Mouse (Mus musculus): ENCODE measurements at regions not wholly inside any gene's neighbourhood (a gene's known extent, or its start where the extent isn't known, plus 50 kb on each side); places are given as distances from the start of the nearest gene placed in this dataset.

DNA sequence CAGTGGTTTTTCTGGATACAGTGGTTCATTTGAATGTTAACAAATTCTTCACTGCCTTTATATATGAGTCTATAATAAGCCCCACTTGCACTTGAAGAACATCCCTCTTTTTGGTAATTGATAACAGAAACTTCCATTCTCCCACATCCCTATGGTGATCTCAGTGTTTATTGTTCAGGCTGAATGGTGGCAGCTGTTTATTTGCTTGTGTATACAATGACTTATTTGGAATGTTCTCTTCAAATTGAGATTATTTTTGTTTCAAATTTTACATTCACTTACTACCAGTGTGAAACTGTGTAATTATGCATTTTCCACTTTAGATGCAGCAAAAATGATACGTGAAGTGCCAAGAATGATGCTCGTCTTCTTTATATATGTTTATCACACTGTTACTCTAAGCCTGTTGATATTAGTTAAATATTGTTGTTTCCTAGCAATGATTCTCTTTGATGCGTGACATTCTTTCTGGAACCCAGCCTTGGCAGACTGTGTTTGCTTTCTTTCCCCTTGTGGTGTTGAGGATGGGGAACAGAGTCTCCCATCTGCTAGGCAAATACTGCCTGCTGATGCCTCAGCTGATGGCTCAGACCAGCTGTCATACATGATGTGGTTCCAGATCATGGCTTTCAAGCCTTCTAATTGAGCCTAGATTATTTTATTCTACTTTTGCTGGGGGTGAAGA, 389.1 kb downstream of the Cd109 start:
- no peak for ATAC-seq (replicated peaks; ENCODE audit: insufficient number of reproducible peaks, low FRiP score, low TSS enrichment)
- 76% methylated on average over 3 of the region's 3 CpGs for WGBS (ENCODE audit: insufficient replicate concordance)

DNA sequence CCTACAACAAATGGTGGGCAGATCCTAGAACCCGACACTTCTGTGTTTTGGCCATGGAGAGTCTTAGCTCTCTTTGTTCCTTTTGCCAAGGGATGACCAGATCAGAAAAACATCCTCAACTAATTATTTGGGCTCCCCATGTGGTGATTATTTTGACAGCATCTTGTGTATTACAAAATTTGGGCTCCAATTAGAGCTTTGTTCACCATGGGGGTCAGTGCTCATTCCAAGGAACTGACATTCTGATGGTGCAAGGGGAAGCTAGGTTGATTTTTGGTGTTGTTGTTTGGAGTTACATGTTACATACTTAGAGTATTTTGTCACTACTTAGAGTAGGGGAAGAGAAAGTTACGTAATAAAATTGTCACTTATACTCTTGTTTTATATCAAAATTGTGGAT, 406.9 kb downstream of the Cd109 start:
- 90% methylated on average over 2 of the region's 2 CpGs for WGBS (ENCODE audit: insufficient replicate concordance)
- Histone ChIP-seq H3K36me3 (ENCODE audit: control insufficient read depth, insufficient read depth, low read length) (no peaks in the 10 kb centered on the region), H3K4me3 (ENCODE audit: low read depth, low read length) (no peak overlapping the region), H3K27me3 (ENCODE audit: control insufficient read depth, insufficient read depth, low read length) (no peaks in the 10 kb centered on the region), H3K9ac (ENCODE audit: low read depth, low read length) (no peak overlapping the region), H3K27ac (ENCODE audit: low read depth, low read length) (no peak overlapping the region), H3K4me1 (ENCODE audit: control insufficient read depth, insufficient read depth, low read length) (no peaks in the 10 kb centered on the region), H3K9me3 (replicated peaks; ENCODE audit: control insufficient read depth, low read length) (no peaks in the 10 kb centered on the region), H3K4me2 (no peak overlapping the region)
- ATAC-seq (replicated peaks; ENCODE audit: insufficient number of reproducible peaks, low FRiP score, low TSS enrichment) = no peak

More for the DNA sequence above, 389.1 kb downstream of the Cd109 start:
- Histone ChIP-seq H3K4me3 (ENCODE audit: low read depth, low read length) (no peak overlapping the region), H3K27me3 (ENCODE audit: control insufficient read depth, insufficient read depth, low read length) (no peaks in the 10 kb centered on the region), H3K9ac (ENCODE audit: low read depth, low read length) (no peak overlapping the region), H3K9me3 (replicated peaks; ENCODE audit: control insufficient read depth, low read length) (no peaks in the 10 kb centered on the region), H3K4me1 (ENCODE audit: control insufficient read depth, insufficient read depth, low read length) (no peaks in the 10 kb centered on the region), H3K27ac (ENCODE audit: low read depth, low read length) (no peak overlapping the region), H3K4me2 (no peak overlapping the region), H3K36me3 (ENCODE audit: control insufficient read depth, insufficient read depth, low read length) (no peaks in the 10 kb centered on the region)

DNA sequence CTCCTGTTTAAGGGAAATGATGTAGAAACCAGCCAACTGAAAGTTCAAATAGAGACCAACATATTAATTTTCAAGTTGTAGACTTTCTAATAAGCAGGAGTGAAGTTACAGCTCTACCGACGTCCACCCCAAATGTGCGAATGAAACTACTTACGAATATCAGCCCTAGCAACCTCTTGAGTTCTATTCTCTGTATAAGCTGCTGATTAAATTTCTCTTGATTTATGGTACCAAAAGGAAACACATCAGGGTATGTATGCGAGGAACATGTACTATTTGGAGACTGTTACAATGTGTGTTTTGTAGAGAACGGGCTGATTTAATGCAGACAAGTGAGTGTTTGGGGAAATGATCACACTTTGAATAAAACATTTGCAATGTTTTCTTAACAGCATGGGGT, 412.9 kb downstream of the Cd109 start:
- no peak for ATAC-seq (replicated peaks; ENCODE audit: insufficient number of reproducible peaks, low FRiP score, low TSS enrichment)
- no peaks in the 10 kb centered on the region for H3K36me3 ChIP-seq (ENCODE audit: control insufficient read depth, insufficient read depth, low read length)
- H3K4me3 ChIP-seq (ENCODE audit: low read depth, low read length) = no peak overlapping the region
- no peaks in the 10 kb centered on the region for H3K27me3 ChIP-seq (ENCODE audit: control insufficient read depth, insufficient read depth, low read length)
- no peak overlapping the region for H3K27ac ChIP-seq (ENCODE audit: low read depth, low read length)
- H3K9me3 ChIP-seq (replicated peaks; ENCODE audit: control insufficient read depth, low read length) = no peaks in the 10 kb centered on the region
- H3K4me1 ChIP-seq (ENCODE audit: control insufficient read depth, insufficient read depth, low read length) = no peaks in the 10 kb centered on the region
- H3K4me2 ChIP-seq = no peak overlapping the region
- no peak overlapping the region for H3K9ac ChIP-seq (ENCODE audit: low read depth, low read length)
- 81% methylated on average over 6 of the region's 6 CpGs for WGBS (ENCODE audit: insufficient replicate concordance)

DNA sequence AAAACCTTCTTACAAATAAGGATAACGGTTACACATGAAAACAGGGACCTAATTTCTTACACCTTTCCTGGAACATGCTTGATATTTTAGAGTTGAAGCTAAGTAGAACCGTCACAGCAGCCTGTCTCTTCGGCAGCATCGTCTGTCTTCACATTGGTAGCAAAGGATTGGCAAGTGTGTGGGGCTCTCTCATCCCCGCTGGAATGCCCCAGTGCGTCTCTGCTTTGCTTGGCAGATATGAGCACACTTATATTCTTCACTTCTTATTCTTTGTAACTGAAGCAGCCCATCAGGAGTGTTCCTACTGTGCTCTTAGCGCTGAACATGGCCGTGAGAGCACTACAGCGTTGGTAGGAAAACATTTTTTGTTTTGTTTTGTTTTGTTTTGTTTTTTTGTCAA, 414.1 kb downstream of the Cd109 start:
- no peak overlapping the region for H3K9ac ChIP-seq (ENCODE audit: low read depth, low read length)
- no peak overlapping the region for H3K4me3 ChIP-seq (ENCODE audit: low read depth, low read length)
- no peaks in the 10 kb centered on the region for H3K4me1 ChIP-seq (ENCODE audit: control insufficient read depth, insufficient read depth, low read length)
- no peak overlapping the region for H3K4me2 ChIP-seq
- H3K9me3 ChIP-seq (replicated peaks; ENCODE audit: control insufficient read depth, low read length) = no peaks in the 10 kb centered on the region
- no peaks in the 10 kb centered on the region for H3K36me3 ChIP-seq (ENCODE audit: control insufficient read depth, insufficient read depth, low read length)
- no peak overlapping the region for H3K27ac ChIP-seq (ENCODE audit: low read depth, low read length)
- no peak for ATAC-seq (replicated peaks; ENCODE audit: insufficient number of reproducible peaks, low FRiP score, low TSS enrichment)
- WGBS (ENCODE audit: insufficient replicate concordance) = 58% methylated on average over 9 of the region's 9 CpGs
- no peaks in the 10 kb centered on the region for H3K27me3 ChIP-seq (ENCODE audit: control insufficient read depth, insufficient read depth, low read length)

DNA sequence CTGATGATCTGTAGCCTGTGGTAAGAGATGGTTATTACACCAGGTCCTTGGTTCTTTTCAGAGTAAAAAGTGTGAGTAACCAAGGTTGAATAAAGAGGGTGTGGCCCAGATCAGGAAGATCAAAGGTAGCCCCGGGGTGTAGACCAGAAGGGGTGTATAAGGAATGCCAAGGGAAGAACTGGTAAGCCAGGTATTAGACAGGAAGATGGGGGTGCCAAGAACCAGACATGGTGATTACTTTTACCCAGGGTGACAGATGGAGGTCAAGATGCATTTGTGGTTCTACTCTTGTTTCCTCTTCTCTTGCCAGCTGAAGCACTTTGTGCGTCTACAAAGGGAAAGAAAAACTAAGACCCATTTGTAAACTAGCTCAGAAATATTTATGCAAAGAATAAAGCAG, 420.3 kb downstream of the Cd109 start:
- Histone ChIP-seq H3K4me2 (no peak overlapping the region), H3K27ac (ENCODE audit: low read depth, low read length) (no peak overlapping the region), H3K9ac (ENCODE audit: low read depth, low read length) (no peak overlapping the region), H3K36me3 (ENCODE audit: control insufficient read depth, insufficient read depth, low read length) (no peaks in the 10 kb centered on the region), H3K27me3 (ENCODE audit: control insufficient read depth, insufficient read depth, low read length) (no peaks in the 10 kb centered on the region), H3K4me1 (ENCODE audit: control insufficient read depth, insufficient read depth, low read length) (no peaks in the 10 kb centered on the region), H3K9me3 (replicated peaks; ENCODE audit: control insufficient read depth, low read length) (no peaks in the 10 kb centered on the region), H3K4me3 (ENCODE audit: low read depth, low read length) (no peak overlapping the region)
- no peak for ATAC-seq (replicated peaks; ENCODE audit: insufficient number of reproducible peaks, low FRiP score, low TSS enrichment)
- 64% methylated on average over 2 of the region's 2 CpGs for WGBS (ENCODE audit: insufficient replicate concordance)

DNA sequence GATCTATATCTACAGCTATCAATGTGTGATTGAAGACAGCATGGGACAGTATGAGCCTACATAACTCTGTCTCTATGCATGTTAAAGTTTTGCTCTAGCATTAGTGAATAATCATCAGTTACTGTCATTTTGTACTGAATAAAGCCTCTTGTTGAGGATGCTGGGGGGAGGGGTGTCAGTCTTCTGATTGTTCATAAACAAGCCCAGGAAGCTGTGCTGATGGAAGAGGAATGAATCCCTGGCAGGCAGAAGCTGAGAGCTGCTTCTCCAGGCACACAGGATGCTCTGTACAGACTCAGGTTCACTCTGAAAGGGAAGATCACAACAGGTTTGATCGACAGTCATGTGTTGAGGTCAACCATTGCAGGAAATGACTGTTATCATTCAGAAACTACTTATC, 421.7 kb downstream of the Cd109 start:
- 65% methylated on average over 1 of the region's 1 CpGs for WGBS (ENCODE audit: insufficient replicate concordance)
- no peak for ATAC-seq (replicated peaks; ENCODE audit: insufficient number of reproducible peaks, low FRiP score, low TSS enrichment)
- Histone ChIP-seq H3K4me1 (ENCODE audit: control insufficient read depth, insufficient read depth, low read length) (no peaks in the 10 kb centered on the region), H3K36me3 (ENCODE audit: control insufficient read depth, insufficient read depth, low read length) (no peaks in the 10 kb centered on the region), H3K9ac (ENCODE audit: low read depth, low read length) (no peak overlapping the region), H3K27ac (ENCODE audit: low read depth, low read length) (no peak overlapping the region), H3K27me3 (ENCODE audit: control insufficient read depth, insufficient read depth, low read length) (no peaks in the 10 kb centered on the region), H3K9me3 (replicated peaks; ENCODE audit: control insufficient read depth, low read length) (no peaks in the 10 kb centered on the region), H3K4me2 (no peak overlapping the region), H3K4me3 (ENCODE audit: low read depth, low read length) (no peak overlapping the region)

DNA sequence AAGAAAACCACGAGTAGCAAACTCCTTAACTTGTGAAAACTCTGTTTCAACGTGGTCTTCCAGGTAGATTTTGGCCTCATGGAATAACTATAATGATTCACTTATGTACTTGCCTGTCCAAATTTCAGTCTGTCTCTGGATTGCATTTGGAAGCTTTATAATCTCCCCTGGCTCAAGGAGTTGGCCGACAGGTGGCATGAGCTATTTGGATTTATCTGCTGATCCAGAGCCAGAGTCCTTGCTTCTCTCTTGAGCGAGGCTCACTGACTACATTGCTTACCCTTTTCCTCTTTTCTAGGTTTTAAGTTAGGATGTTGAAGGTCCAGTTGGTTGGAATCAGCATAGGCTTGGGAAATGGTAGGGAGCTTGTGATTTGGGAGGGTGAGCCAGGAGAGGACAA, 423.6 kb downstream of the Cd109 start:
- no peaks in the 10 kb centered on the region for H3K4me1 ChIP-seq (ENCODE audit: control insufficient read depth, insufficient read depth, low read length)
- ATAC-seq (replicated peaks; ENCODE audit: insufficient number of reproducible peaks, low FRiP score, low TSS enrichment) = no peak
- H3K4me2 ChIP-seq = no peak overlapping the region
- H3K27ac ChIP-seq (ENCODE audit: low read depth, low read length) = no peak overlapping the region
- no peak overlapping the region for H3K9ac ChIP-seq (ENCODE audit: low read depth, low read length)
- H3K36me3 ChIP-seq (ENCODE audit: control insufficient read depth, insufficient read depth, low read length) = no peaks in the 10 kb centered on the region
- H3K9me3 ChIP-seq (replicated peaks; ENCODE audit: control insufficient read depth, low read length) = no peaks in the 10 kb centered on the region
- no peak overlapping the region for H3K4me3 ChIP-seq (ENCODE audit: low read depth, low read length)
- H3K27me3 ChIP-seq (ENCODE audit: control insufficient read depth, insufficient read depth, low read length) = no peaks in the 10 kb centered on the region
- WGBS (ENCODE audit: insufficient replicate concordance) = 72% methylated on average over 4 of the region's 4 CpGs

DNA sequence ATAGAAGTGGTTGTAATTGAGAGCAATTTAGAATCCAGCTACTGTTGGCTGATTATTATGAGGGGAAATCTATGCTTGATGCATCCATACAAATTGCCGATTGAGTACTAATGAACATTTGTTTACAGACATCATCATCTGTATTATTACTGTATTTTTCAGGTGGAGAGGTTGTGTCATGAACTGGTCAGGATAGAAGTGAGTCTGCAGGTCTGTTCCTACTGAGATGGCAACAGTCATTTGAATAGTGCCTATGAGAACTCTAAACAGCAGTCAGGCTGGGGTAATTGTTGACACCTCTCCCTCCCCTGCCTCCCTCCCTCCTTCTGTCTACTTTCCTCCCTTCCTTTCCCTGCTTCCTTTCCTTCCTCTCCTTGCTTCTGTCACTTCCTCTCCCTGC, 429.0 kb downstream of the Cd109 start:
- WGBS (ENCODE audit: insufficient replicate concordance) = 91% methylated on average over 1 of the region's 1 CpGs
- no peaks in the 10 kb centered on the region for H3K4me1 ChIP-seq (ENCODE audit: control insufficient read depth, insufficient read depth, low read length)

DNA sequence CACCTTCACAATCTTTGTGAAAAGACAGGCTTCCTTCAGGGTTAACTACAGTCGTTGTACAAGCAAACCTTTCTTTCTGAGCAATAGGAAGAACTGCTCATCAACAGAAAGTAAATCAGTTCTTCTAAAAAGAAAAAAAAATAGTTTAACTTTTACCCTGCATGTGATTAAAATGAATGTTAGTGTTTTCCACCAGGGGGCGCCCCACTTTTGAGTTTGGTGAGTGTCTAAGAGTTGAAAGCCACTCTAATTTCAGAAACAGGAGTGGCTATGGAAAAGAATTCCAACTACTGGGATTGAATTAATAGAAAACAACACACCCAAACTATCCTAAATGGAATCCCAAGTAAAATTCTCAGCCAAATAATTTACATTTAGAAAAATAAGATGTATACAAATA, 430.0 kb downstream of the Cd109 start:
- no peaks in the 10 kb centered on the region for H3K9me3 ChIP-seq (replicated peaks; ENCODE audit: control insufficient read depth, low read length)
- H3K27me3 ChIP-seq (ENCODE audit: control insufficient read depth, insufficient read depth, low read length) = no peaks in the 10 kb centered on the region
- WGBS (ENCODE audit: insufficient replicate concordance) = 7% methylated on average over 2 of the region's 2 CpGs
- no peak overlapping the region for H3K4me3 ChIP-seq (ENCODE audit: low read depth, low read length)
- H3K9ac ChIP-seq (ENCODE audit: low read depth, low read length) = no peak overlapping the region
- no peaks in the 10 kb centered on the region for H3K4me1 ChIP-seq (ENCODE audit: control insufficient read depth, insufficient read depth, low read length)
- no peak overlapping the region for H3K4me2 ChIP-seq
- H3K36me3 ChIP-seq (ENCODE audit: control insufficient read depth, insufficient read depth, low read length) = no peaks in the 10 kb centered on the region
- H3K27ac ChIP-seq (ENCODE audit: low read depth, low read length) = no peak overlapping the region
- no peak for ATAC-seq (replicated peaks; ENCODE audit: insufficient number of reproducible peaks, low FRiP score, low TSS enrichment)

More for the DNA sequence above, 429.0 kb downstream of the Cd109 start:
- ATAC-seq (replicated peaks; ENCODE audit: insufficient number of reproducible peaks, low FRiP score, low TSS enrichment) = no peak
- H3K4me3 ChIP-seq (ENCODE audit: low read depth, low read length) = no peak overlapping the region
- H3K27ac ChIP-seq (ENCODE audit: low read depth, low read length) = no peak overlapping the region
- H3K9me3 ChIP-seq (replicated peaks; ENCODE audit: control insufficient read depth, low read length) = no peaks in the 10 kb centered on the region
- no peaks in the 10 kb centered on the region for H3K27me3 ChIP-seq (ENCODE audit: control insufficient read depth, insufficient read depth, low read length)
- no peaks in the 10 kb centered on the region for H3K36me3 ChIP-seq (ENCODE audit: control insufficient read depth, insufficient read depth, low read length)
- no peak overlapping the region for H3K4me2 ChIP-seq
- no peak overlapping the region for H3K9ac ChIP-seq (ENCODE audit: low read depth, low read length)

Measured in heart, embryonic 11.5 days (tissue).